Mouse (Mus musculus): ENCODE data around the gene Tpk1.
"Not testable (repeated sequence)": the region's sequence is repeated elsewhere in the genome, so short reads cannot be mapped to it uniquely, and the experiment has no call there.

The Tpk1 gene

DNA sequence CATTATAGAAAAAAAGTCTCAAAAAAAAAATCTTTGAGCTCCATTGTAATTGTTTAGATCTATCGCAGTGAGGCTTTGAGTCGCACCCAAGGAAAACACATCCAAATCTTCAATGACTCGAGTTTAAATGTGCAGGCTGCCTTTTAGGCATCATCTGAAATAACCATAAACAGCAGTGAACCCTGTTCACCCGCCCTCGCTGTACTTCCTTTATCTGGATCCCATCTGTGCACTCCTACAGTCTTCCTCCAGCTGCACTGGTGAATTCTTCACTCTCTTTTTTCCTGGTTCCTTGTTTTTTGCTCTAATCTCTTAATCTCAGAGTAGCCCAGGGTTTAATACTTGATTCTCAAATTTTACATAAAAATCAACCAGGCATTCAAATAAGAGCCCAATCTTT, 23.7 kb downstream of the Tpk1 start:
- in situ Hi-C loops (cut with MboI, MseI), result no loop called here

GRCm38 (mm10) chr6:43640621-43641020, 25.5 kb downstream of the Tpk1 start:
- in situ Hi-C loops (cut with MboI, MseI), result no loop called here

GRCm38 (mm10) chr6:43638865-43639264, 27.2 kb downstream of the Tpk1 start:
- in situ Hi-C loops (cut with MboI, MseI), result no loop called here

DNA sequence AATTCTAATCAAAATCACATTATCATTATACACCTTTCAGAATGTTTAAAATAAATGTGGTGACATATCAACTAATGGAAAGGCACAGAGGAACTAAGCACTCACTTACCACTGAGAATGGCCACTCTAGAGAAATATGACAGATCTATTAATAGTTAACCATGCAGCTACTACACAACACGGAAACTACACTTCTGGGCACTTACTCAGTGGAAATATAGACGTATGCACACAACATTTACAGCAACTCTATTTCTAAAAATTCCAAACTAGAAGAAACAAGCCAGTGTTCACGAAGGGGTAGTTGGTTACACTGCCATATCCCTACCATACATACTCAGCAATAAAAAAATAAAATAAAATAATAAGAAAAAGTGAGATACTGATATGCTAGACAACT, 28.0 kb downstream of the Tpk1 start:
- in situ Hi-C loops (cut with MboI, MseI), result no loop called here

GRCm38 (mm10) chr6:43636980-43637638, 29.0 kb downstream of the Tpk1 start:
- in situ Hi-C loops (cut with MboI, MseI), result no loop called here

DNA sequence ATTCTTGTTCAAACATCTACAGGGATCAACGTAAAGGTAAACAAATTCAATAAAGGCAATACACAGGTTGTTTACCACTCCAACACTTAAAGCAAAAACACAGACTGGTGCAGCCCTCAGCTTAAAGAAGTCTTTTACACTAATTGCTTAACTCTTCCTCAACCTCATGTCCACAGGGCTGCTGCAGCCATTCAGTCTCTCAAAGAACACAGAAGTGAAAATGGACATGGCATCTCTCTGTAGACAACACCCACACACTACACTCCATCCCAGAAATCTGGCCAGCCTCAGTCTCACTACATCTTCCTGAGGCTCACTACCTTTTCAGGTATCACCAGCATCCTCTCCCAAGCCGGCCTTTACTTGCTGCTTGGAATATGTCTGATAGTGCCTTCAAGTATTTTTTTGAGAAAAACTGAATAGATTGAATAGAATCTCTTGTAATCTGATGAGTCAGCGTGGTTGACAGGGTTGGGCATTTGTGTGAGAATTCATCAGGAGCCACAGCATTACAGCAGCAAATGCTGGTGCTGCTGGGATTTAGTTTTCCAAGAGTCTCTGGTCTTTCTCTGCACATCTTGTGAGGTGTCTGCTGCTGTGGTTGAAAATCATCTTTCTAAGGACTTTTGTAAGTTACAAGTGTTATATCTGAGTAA, 32.6 kb downstream of the Tpk1 start:
- in situ Hi-C loops (cut with MboI, MseI), result no loop called here

DNA sequence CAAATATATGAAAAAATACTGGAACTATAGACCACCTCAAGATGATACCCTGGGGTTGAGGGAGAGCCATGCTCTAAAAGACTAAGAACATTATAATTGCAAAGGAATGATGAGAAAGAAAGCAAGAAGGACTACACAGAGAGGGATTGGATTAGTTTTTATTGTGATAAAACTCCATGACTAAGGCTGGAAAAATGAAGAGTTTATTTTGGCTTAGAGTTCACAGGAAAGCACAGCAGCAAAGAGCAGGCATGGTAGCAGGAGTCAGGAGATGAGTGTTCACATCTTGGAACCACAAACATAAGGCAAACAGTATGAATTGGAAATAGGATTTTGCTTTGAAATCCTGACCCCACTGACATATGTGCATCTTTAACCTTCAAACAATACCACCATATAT, 33.2 kb downstream of the Tpk1 start:
- in situ Hi-C loops (cut with MboI, MseI), result no loop called here

DNA sequence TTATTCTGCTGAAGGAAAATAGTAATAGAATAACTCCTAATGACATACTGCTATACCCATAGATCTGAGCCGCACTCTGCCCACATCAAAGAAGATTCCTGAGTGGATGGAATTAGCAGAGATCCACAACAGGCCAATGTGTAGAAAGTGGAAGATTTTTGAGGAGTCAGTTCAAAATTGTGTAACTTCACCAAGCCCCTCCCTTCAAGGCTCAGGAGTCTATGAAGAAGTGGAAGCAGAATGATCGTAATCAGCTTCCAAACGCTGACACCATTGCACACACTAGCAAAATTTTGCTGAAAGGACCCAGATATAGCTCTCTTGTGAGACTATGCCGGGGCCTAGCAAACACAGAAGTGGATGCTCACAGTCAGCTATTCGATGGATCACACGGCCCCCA, 42.6 kb downstream of the Tpk1 start:
- in situ Hi-C loops (cut with MboI, MseI), result not testable (repeated sequence)

DNA sequence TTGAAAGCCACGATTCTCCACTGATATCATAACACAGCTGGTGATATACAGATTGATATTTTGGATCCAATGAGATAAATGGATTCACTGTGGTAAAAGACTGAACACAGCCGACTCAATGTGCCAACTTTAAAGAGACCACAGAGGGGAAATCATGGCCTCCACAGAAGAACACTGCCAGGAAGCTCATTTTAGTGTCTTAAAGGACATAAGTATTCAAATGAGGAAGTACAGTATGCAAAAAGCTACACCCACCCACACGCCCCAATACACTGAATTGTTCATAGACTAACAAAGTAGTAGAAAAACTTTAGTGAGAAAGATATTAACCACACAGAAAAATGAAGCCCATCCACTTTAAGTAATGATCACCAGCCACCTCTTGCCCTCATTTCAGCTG, 46.8 kb downstream of the Tpk1 start:
- in situ Hi-C loops (cut with MboI, MseI), result no loop called here

DNA sequence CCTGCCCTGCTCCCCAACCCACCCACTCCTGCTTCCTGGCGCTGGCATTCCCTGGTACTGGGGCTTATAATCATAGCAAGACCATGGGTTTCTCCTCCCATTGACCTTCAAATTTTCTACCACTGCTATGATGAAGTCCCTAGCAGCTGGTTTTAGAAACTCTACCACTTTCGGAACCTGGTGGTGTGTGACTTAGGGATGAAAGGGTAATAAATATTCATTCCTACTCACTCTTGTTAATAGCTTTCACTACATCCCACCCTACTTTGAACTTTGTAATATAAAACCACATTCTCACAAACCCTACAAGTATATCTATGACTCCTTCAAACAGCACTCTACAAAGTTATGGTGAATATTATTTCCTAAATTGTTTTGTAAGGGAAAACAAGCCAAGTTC, 54.3 kb downstream of the Tpk1 start:
- in situ Hi-C loops (cut with MboI, MseI), result no loop called here

- in situ Hi-C loops (cut with MboI, MseI), result no loop called here
Observed at GRCm38 (mm10) chr6:43590841-43591541, 75.1 kb downstream of the Tpk1 start.

- in situ Hi-C loops (cut with MboI, MseI), result no loop called here
Observed at GRCm38 (mm10) chr6:43585274-43585673, 80.8 kb downstream of the Tpk1 start.

DNA sequence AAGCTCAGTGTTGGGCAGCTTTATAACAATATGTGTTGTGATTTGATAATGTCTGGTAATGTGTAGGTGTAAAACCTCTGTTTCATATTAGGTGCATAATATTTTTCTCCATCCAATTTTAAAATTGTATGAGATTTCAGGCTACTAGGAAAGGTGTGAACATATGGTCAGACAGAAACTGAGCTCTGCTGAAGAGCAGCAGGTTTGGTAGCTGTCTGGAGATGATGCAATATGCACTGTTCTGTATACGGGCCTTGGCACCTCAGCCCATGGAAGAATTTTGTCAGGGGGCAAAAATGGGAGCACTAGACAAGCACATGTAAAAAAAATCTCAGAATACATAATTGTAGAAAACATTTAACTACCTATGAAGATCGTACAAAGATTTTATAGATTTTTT, 84.3 kb downstream of the Tpk1 start:
- in situ Hi-C loops (cut with MboI, MseI), result no loop called here

DNA sequence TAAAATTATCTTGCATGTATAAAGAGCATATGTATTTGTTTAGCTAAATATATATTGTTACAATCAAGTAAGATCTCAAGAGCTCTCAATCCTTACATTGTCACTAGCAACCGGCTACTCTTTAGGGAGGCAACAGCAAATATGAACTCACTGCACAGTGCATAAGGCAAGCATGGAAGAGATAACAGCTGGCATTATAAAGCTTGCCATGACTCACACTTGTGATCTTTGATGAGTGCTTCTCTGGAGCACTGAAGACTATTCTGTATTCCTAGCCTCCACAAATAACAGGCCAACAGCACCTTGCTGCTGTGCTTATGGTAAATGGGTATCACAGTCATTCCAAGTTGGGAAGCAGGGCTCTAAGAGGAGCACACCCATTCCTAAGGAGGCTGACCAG, 98.2 kb downstream of the Tpk1 start:
- in situ Hi-C loops (cut with MboI, MseI), result no loop called here

- in situ Hi-C loops (cut with MboI, MseI), result no loop called here
Observed at GRCm38 (mm10) chr6:43562474-43562873, 103.6 kb downstream of the Tpk1 start.

- in situ Hi-C loops (cut with MboI, MseI), result no loop called here
Observed at GRCm38 (mm10) chr6:43551410-43551809, 114.7 kb downstream of the Tpk1 start.

GRCm38 (mm10) chr6:43546537-43546936, 119.5 kb downstream of the Tpk1 start:
- in situ Hi-C loops (cut with MboI, MseI), result no loop called here

- in situ Hi-C loops (cut with MboI, MseI), result no loop called here
Observed at GRCm38 (mm10) chr6:43537252-43537870, 128.7 kb downstream of the Tpk1 start.

GRCm38 (mm10) chr6:43535459-43535858, 130.6 kb downstream of the Tpk1 start:
- in situ Hi-C loops (cut with MboI, MseI), result no loop called here

DNA sequence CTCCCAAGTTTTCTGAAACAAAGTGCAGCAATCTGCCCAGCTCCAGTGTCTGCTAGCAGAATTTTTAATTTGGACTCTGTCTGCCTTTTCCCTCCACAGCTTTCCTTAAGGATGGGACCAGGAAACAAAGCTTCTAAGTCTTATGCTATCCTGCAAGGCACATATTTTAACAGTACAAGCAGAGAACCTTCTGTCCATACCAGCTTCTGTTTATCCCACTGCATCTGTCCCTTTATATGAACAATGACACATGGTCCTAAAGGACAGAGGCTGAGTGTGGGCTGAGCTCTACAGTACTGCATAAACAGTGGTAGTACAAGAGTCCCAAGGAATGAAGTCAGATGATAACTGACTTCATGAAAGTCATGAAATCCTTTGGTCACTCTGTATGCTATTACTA, 132.8 kb downstream of the Tpk1 start:
- in situ Hi-C loops (cut with MboI, MseI), result no loop called here

DNA sequence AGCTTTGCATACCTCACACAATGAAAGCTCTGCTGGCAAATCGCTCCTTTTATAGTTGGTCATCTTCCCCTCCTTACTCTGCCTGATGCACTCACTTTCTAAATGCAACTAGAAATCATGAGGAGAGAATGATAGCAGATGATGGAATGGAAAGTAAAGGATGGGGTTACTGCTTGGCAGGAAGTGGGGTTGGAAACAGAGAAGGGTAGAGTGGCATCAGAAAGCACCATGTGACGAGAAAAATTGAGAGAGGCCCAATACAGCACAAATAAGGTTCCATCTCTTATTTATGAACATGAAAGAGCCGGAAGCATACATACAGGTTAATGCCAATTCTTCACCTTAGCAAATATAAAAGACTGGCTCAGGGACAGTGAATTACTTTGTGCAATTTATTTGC, 133.3 kb downstream of the Tpk1 start:
- in situ Hi-C loops (cut with MboI, MseI), result no loop called here

DNA sequence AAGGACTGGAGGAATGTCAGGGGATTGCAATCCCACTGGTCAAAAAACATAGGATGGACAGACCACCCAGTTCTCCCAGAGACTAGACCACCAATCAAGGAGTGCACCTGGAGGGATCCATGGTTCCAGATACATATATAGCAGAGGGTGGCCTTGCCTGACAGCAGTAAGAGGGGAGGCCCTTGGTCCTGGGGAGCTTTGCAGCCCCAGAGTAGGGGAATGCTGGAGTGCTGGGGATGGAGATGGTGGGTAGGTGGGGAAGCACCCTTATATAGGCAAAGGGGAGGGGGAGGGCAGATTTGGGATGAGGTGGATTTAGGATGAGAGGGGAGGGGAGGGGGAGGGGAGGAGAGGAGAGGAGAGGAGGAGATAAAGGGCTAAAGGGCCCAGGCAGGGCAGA, 134.1 kb downstream of the Tpk1 start:
- in situ Hi-C loops (cut with MboI, MseI), result no loop called here

GRCm38 (mm10) chr6:43528996-43529395, 137.1 kb downstream of the Tpk1 start:
- in situ Hi-C loops (cut with MboI, MseI), result no loop called here

All from T-helper 1 cell (primary cell).